9 mouse cellular contexts compared by ENCODE assay signal in genomic region chr19:56817851-56818526, GRCm38 (mm10). TPM values are rescaled to one million over a fixed set of nuclear protein-coding genes. Genes with fewer than 3 reads are reported as not detected.
A peak's percentile ranks its signal among the peaks of the same experiment; 100 is the strongest.
DNase-seq lines count a peak whose midpoint lies in the region; ATAC-seq and TF ChIP-seq lines count a peak whose summit lies in the region.
"Had no signal": no experiment of that assay in that cellular context is flagged by ENCODE, and none has a peak within 500 bp of the region (broad histone marks: within the 10 kb centered on the region; RNA-seq: fewer than 3 reads in every experiment).

No protein-coding gene starts in this region.

- peaks cover 3% of the 10 kb centered on the region; the same call in 1 of the 2 replicates for H3K36me3 ChIP-seq in hindbrain, embryonic 12.5 days
- no peaks in the 10 kb centered on the region for H3K36me3 ChIP-seq in hindbrain, embryonic 11.5 days (ENCODE audit: control insufficient read depth, insufficient read depth, low read length)
- H3K36me3 ChIP-seq in heart, adult 2 months (ENCODE audit: control insufficient read depth, insufficient read depth, low read length): peaks cover 26% of the 10 kb centered on the region
- peaks cover 6% of the 10 kb centered on the region for H3K36me3 ChIP-seq in kidney, embryonic 15.5 days
- no peaks in the 10 kb centered on the region; the same call in 1 of the 2 replicates for H3K36me3 ChIP-seq in midbrain, embryonic 15.5 days (replicated peaks)

- H3K4me3 ChIP-seq in hindbrain, embryonic 12.5 days: no peak overlapping the region
- H3K4me3 ChIP-seq in hindbrain, embryonic 11.5 days (ENCODE audit: low read depth, low read length): no peak overlapping the region
- no peak overlapping the region for H3K4me3 ChIP-seq in heart, adult 2 months
- no peak overlapping the region for H3K4me3 ChIP-seq in kidney, embryonic 15.5 days (replicated peaks)
- H3K4me3 ChIP-seq in midbrain, embryonic 15.5 days: no peak overlapping the region
- H3K4me3 ChIP-seq: liver, embryonic 15.5 days had no signal

- no peak overlapping the region for H3K27ac ChIP-seq in hindbrain, embryonic 12.5 days
- H3K27ac ChIP-seq in hindbrain, embryonic 11.5 days (ENCODE audit: low read depth, low read length): no peak overlapping the region
- peak overlapping the region; percentile 29; the same call in 1 of the 2 replicates for H3K27ac ChIP-seq in heart, adult 2 months
- peak overlapping the region; percentile 61 for H3K27ac ChIP-seq in kidney, embryonic 15.5 days
- H3K27ac ChIP-seq in midbrain, embryonic 15.5 days: no peak overlapping the region
- H3K27ac ChIP-seq: liver, embryonic 15.5 days had no signal

- no peak for TF ChIP-seq POLR2A in heart, adult 2 months (IDR thresholded peaks at IDR 0.05; ENCODE audit: insufficient read depth, low read depth, low read length)

- H3K4me2 ChIP-seq in hindbrain, embryonic 12.5 days (replicated peaks): 0 out of 2 replicates have a peak overlapping the region, but pooled peaks have one; percentile 11
- H3K4me2 ChIP-seq in hindbrain, embryonic 11.5 days (replicated peaks; ENCODE audit: low read depth, low read length): no peak overlapping the region
- peak overlapping the region; percentile 10; the same call in 1 of the 2 replicates for H3K4me2 ChIP-seq in kidney, embryonic 15.5 days
- no peak overlapping the region; the same call in 1 of the 2 replicates for H3K4me2 ChIP-seq in midbrain, embryonic 15.5 days
- H3K4me2 ChIP-seq: liver, embryonic 15.5 days had no signal

- H3K79me2 ChIP-seq in heart, adult 2 months (replicated peaks; ENCODE audit: control insufficient read depth, insufficient read depth, low read length): peaks cover 8% of the 10 kb centered on the region

- intact Hi-C loops in heart, adult 2 months (cut with DNase I): no loop called here

- TF ChIP-seq CTCF in heart, adult 2 months (IDR thresholded peaks at IDR 0.05): no peak

- 63% methylated on average over 14 of the region's 14 CpGs for WGBS in hindbrain, embryonic 12.5 days
- WGBS in hindbrain, embryonic 11.5 days: 79% methylated on average over 14 of the region's 14 CpGs
- 6% methylated on average over 14 of the region's 14 CpGs for WGBS in heart, adult 2 months
- WGBS in kidney, embryonic 15.5 days: 39% methylated on average over 14 of the region's 14 CpGs
- 56% methylated on average over 14 of the region's 14 CpGs for WGBS in midbrain, embryonic 15.5 days

- no peaks in the 10 kb centered on the region for H3K27me3 ChIP-seq in hindbrain, embryonic 12.5 days
- H3K27me3 ChIP-seq in hindbrain, embryonic 11.5 days (ENCODE audit: control insufficient read depth, insufficient read depth, low read length): no peaks in the 10 kb centered on the region
- no peaks in the 10 kb centered on the region for H3K27me3 ChIP-seq in heart, adult 2 months (ENCODE audit: control insufficient read depth, insufficient read depth, low read length)
- peaks cover under 1% of the 10 kb centered on the region; the same call in 1 of the 2 replicates for H3K27me3 ChIP-seq in kidney, embryonic 15.5 days
- no peaks in the 10 kb centered on the region for H3K27me3 ChIP-seq in midbrain, embryonic 15.5 days (replicated peaks)

- TF ChIP-seq EP300 in heart, adult 2 months (IDR thresholded peaks at IDR 0.05; ENCODE audit: insufficient read depth, low read depth, low read length): 0 out of 2 replicates have a peak, but pooled peaks have one; percentile 16

- H3K9ac ChIP-seq in hindbrain, embryonic 12.5 days: no peak overlapping the region
- no peak overlapping the region for H3K9ac ChIP-seq in hindbrain, embryonic 11.5 days (ENCODE audit: low read depth, low read length)
- peak overlapping the region; percentile 11; the same call in 1 of the 2 replicates for H3K9ac ChIP-seq in heart, adult 2 months (ENCODE audit: low read depth, low read length)
- no peak overlapping the region for H3K9ac ChIP-seq in kidney, embryonic 15.5 days
- no peak overlapping the region for H3K9ac ChIP-seq in midbrain, embryonic 15.5 days
- H3K9ac ChIP-seq: liver, embryonic 15.5 days had no signal

- peaks cover 36% of the 10 kb centered on the region for H3K4me1 ChIP-seq in hindbrain, embryonic 12.5 days
- no peaks in the 10 kb centered on the region for H3K4me1 ChIP-seq in hindbrain, embryonic 11.5 days (replicated peaks; ENCODE audit: control insufficient read depth, insufficient read depth, low read length)
- H3K4me1 ChIP-seq in heart, adult 2 months (ENCODE audit: control insufficient read depth, insufficient read depth, low read length): peaks cover 20% of the 10 kb centered on the region
- H3K4me1 ChIP-seq in kidney, embryonic 15.5 days: peaks cover 52% of the 10 kb centered on the region
- peaks cover 49% of the 10 kb centered on the region for H3K4me1 ChIP-seq in midbrain, embryonic 15.5 days

- no peaks in the 10 kb centered on the region for H3K9me3 ChIP-seq in hindbrain, embryonic 12.5 days (replicated peaks)
- no peaks in the 10 kb centered on the region for H3K9me3 ChIP-seq in hindbrain, embryonic 11.5 days (ENCODE audit: control insufficient read depth, low read length)
- no peaks in the 10 kb centered on the region for H3K9me3 ChIP-seq in kidney, embryonic 15.5 days (replicated peaks)
- H3K9me3 ChIP-seq in midbrain, embryonic 15.5 days: no peaks in the 10 kb centered on the region
- H3K9me3 ChIP-seq: liver, embryonic 15.5 days had no signal

- ATAC-seq in hindbrain, embryonic 12.5 days (ENCODE audit: low FRiP score): no peak
- ATAC-seq in hindbrain, embryonic 11.5 days (ENCODE audit: low FRiP score): no peak
- ATAC-seq in kidney, embryonic 15.5 days (replicated peaks; ENCODE audit: low FRiP score): no peak
- ATAC-seq in midbrain, embryonic 15.5 days (replicated peaks): no peak

- no peak for DNase-seq in hindbrain, embryonic 11.5 days (ENCODE audit: low spot score)
- DNase-seq in cerebellum, adult 9-10 months: peak; percentile 50
- DNase-seq in heart, adult 2 months: peak; percentile 46 to 51
- peak; percentile 32 for DNase-seq in right cerebral cortex, adult 18-20 months
- no peak for DNase-seq in urinary bladder, postnatal 10 days (ENCODE audit: low spot score)

RNA-seq across cellular contexts. Expression of gene Ccdc186, which starts 4.0 kb away (rescaled TPM):
- 30.2 and 34.0 TPM in 2 replicates for polyA plus RNA-seq in hindbrain, embryonic 12.5 days (2016; fragmentation: Nextera tagmentation; extraction: Ambion mirVana)
- polyA plus RNA-seq in hindbrain, embryonic 11.5 days (2014; fragmentation: Nextera tagmentation; extraction: Ambion mirVana): 23.3 and 25.7 TPM in 2 replicates
- total RNA-seq in heart, adult 2 months (2021): 10 to 100 TPM; 24.9 to 28.6 TPM
- polyA plus RNA-seq in heart, adult 2 months (2012; rRNA removed): 5.0 and 7.9 TPM in 2 replicates
- 18.3 and 23.3 TPM in 2 replicates for polyA plus RNA-seq in kidney, embryonic 15.5 days (2015; fragmentation: Nextera tagmentation; extraction: Ambion mirVana)
- 25.3 and 27.3 TPM in 2 replicates for polyA plus RNA-seq in midbrain, embryonic 15.5 days (2015; fragmentation: Nextera tagmentation; extraction: Ambion mirVana)

RNA-seq across cellular contexts. Expression of gene Tdrd1, which starts 8.0 kb away (rescaled TPM):
- polyA plus RNA-seq in hindbrain, embryonic 12.5 days (2016; fragmentation: Nextera tagmentation; extraction: Ambion mirVana): 1.0 and 1.5 TPM in 2 replicates
- polyA plus RNA-seq in hindbrain, embryonic 11.5 days (2014; fragmentation: Nextera tagmentation; extraction: Ambion mirVana): 0.68 and 0.95 TPM in 2 replicates
- total RNA-seq in heart, adult 2 months (2021): not detected
- polyA plus RNA-seq in heart, adult 2 months (2012; rRNA removed): 0.02 and 0.06 TPM in 2 replicates
- polyA plus RNA-seq in kidney, embryonic 15.5 days (2015; fragmentation: Nextera tagmentation; extraction: Ambion mirVana): 0.66 and 0.80 TPM in 2 replicates
- 0.72 and 0.88 TPM in 2 replicates for polyA plus RNA-seq in midbrain, embryonic 15.5 days (2015; fragmentation: Nextera tagmentation; extraction: Ambion mirVana)

RNA-seq across cellular contexts. Expression of gene Vwa2, which starts 56.1 kb away (rescaled TPM):
- polyA plus RNA-seq in hindbrain, embryonic 12.5 days (2016; fragmentation: Nextera tagmentation; extraction: Ambion mirVana): 2.0 and 3.0 TPM in 2 replicates
- polyA plus RNA-seq in hindbrain, embryonic 11.5 days (2014; fragmentation: Nextera tagmentation; extraction: Ambion mirVana): 0.63 and 0.73 TPM in 2 replicates
- not detected for total RNA-seq in heart, adult 2 months (2021)
- not detected in 2 replicates for polyA plus RNA-seq in heart, adult 2 months (2012; rRNA removed)
- 18.1 and 18.8 TPM in 2 replicates for polyA plus RNA-seq in kidney, embryonic 15.5 days (2015; fragmentation: Nextera tagmentation; extraction: Ambion mirVana)
- 0.56 and 0.62 TPM in 2 replicates for polyA plus RNA-seq in midbrain, embryonic 15.5 days (2015; fragmentation: Nextera tagmentation; extraction: Ambion mirVana)
- polyA plus RNA-seq: liver, embryonic 15.5 days had no signal

Comparison
In these comparisons a context has a peak if more than half of its experiments do, and no peak if none do; other contexts are left out.
1. H3K4me2 ChIP-seq: peak in hindbrain, embryonic 12.5 days (single experiment) and kidney, embryonic 15.5 days (single experiment); none in hindbrain, embryonic 11.5 days (single experiment) and midbrain, embryonic 15.5 days (single experiment).
2. H3K27ac ChIP-seq: peak in heart, adult 2 months (single experiment) and kidney, embryonic 15.5 days (single experiment); none in hindbrain, embryonic 12.5 days (single experiment), hindbrain, embryonic 11.5 days (single experiment) and midbrain, embryonic 15.5 days (single experiment).
3. DNase-seq: peak in cerebellum, adult 9-10 months (single experiment), heart, adult 2 months (2 of 2) and right cerebral cortex, adult 18-20 months (single experiment); none in hindbrain, embryonic 11.5 days (single experiment) and urinary bladder, postnatal 10 days (single experiment).